Mouse (Mus musculus): ENCODE measurements at regions not wholly inside any gene's neighbourhood (a gene's known extent, or its start where the extent isn't known, plus 50 kb on each side); places are given as distances from the start of the nearest gene placed in this dataset.

DNA sequence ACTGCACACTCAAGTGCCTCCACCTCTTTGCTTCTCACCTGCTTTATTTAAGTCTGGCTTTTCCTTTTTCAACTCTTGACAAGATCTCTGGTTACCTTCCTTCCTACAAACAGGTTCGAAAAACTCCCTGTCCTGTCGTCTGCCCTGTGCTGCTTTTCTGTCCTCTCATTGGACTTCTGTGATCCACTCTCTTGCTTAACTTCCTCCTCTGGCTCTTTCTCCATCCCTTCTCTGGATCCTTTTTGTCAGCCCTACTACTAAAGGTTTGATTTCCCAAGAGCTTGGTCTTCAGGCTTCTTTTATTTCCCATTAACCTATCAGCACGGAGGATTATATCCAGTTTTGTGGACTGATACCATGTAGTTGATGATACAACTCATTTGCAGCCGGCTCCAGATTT lies 149.8 kb downstream of the Satb1 start:
- Histone ChIP-seq H3K27me3 (ENCODE audit: control insufficient read depth, insufficient read depth, low read length) (no peaks in the 10 kb centered on the region), H3K27ac (replicated peaks; ENCODE audit: insufficient read depth, low read depth, low read length) (no peak overlapping the region), H3K4me3 (ENCODE audit: insufficient read depth, low read depth, low read length) (no peak overlapping the region), H3K9ac (ENCODE audit: low read depth, low read length) (no peak overlapping the region), H3K4me1 (ENCODE audit: control insufficient read depth, insufficient read depth, low read length) (no peaks in the 10 kb centered on the region), H3K79me2 (ENCODE audit: control insufficient read depth, insufficient read depth, low read length) (no peaks in the 10 kb centered on the region), H3K36me3 (ENCODE audit: control insufficient read depth, insufficient read depth, low read length) (no peaks in the 10 kb centered on the region)
- WGBS, result 73% methylated on average over 4 of the region's 4 CpGs
- TF ChIP-seq POLR2A (IDR thresholded peaks at IDR 0.05; ENCODE audit: extremely low read depth, insufficient read depth, low read length) (no peak), CTCF (IDR thresholded peaks at IDR 0.05; ENCODE audit: low read depth, low read length) (no peak)
- no peak for DNase-seq (ENCODE audit: extremely low read depth, low read depth, low spot score)

DNA sequence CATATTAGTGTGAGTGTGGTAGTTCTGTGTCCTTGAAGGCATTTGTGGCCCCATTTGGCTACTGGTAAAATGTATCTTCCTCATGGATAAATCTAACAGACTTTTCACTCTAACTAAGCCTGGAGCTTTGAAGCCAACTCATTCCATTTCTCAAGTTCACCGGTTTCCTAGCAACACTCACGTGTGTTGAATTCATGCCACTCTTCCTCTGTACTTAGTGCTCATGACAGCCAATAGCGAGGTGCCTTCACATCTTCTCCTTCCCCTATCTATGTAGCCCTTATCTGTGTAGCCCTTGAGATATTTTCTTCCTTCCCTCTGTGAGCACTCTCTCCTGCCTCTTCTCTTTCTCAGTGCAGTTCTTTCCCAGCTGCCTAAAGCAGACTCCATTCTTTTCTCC lies 150.7 kb downstream of the Satb1 start:
- Histone ChIP-seq H3K9ac (ENCODE audit: low read depth, low read length) (no peak overlapping the region), H3K79me2 (ENCODE audit: control insufficient read depth, insufficient read depth, low read length) (no peaks in the 10 kb centered on the region), H3K4me1 (ENCODE audit: control insufficient read depth, insufficient read depth, low read length) (no peaks in the 10 kb centered on the region), H3K27me3 (ENCODE audit: control insufficient read depth, insufficient read depth, low read length) (no peaks in the 10 kb centered on the region), H3K4me3 (ENCODE audit: insufficient read depth, low read depth, low read length) (no peak overlapping the region), H3K27ac (replicated peaks; ENCODE audit: insufficient read depth, low read depth, low read length) (no peak overlapping the region), H3K36me3 (ENCODE audit: control insufficient read depth, insufficient read depth, low read length) (no peaks in the 10 kb centered on the region)
- DNase-seq (ENCODE audit: extremely low read depth, low read depth, low spot score), result no peak
- TF ChIP-seq CTCF (IDR thresholded peaks at IDR 0.05; ENCODE audit: low read depth, low read length), result no peak
- no peak for TF ChIP-seq POLR2A (IDR thresholded peaks at IDR 0.05; ENCODE audit: extremely low read depth, insufficient read depth, low read length)
- 71% methylated on average over 3 of the region's 3 CpGs for WGBS

DNA sequence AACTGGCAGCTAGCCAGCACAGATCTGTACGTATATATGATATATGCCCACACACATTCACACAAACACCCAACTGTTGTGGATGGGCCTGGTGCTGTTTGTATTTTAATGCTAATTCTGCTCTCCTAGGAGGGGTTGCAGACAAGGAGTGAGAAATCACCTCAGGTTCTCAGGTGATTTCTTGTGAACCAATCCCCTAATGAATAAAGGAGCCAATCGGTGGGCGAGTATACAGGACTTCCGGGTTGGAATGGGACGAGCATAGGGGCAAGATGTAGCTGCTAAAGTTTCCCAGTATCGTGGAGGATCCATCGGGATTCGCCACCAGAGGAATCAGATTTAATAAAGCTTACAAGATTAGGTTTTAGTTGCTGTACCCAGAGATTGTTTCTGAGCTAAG lies 155.6 kb downstream of the Satb1 start:
- WGBS, result 89% methylated on average over 8 of the region's 8 CpGs
- H3K27ac ChIP-seq (replicated peaks; ENCODE audit: insufficient read depth, low read depth, low read length), result no peak overlapping the region

DNA sequence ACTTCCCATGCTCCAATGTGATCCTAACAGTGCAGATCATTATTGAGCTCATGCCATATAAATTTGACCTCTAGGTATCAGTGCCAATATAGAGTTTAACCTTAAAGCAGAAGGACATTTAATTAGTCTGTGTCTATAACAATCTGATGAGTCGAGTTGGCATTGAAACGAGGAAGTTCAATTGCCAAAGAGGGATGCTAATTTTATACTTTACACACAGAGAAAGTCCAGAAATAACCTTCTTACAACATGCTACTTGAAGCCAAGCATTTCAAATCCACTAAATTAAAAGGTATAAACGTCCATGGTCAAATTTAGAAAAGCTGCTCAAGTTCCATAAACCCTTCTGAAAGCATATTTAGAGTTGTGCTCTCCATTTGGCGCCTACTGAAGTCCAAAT lies 174.7 kb downstream of the Satb1 start:
- no peak overlapping the region for H3K27ac ChIP-seq (replicated peaks; ENCODE audit: insufficient read depth, low read depth, low read length)
- H3K36me3 ChIP-seq (ENCODE audit: control insufficient read depth, insufficient read depth, low read length), result no peaks in the 10 kb centered on the region
- 66% methylated on average over 4 of the region's 4 CpGs for WGBS
- no peaks in the 10 kb centered on the region; the same call in 1 of the 2 replicates for H3K27me3 ChIP-seq (ENCODE audit: control insufficient read depth, insufficient read depth, low read length)
- no peak for TF ChIP-seq CTCF (IDR thresholded peaks at IDR 0.05; ENCODE audit: low read depth, low read length)
- no peak for TF ChIP-seq POLR2A (IDR thresholded peaks at IDR 0.05; ENCODE audit: extremely low read depth, insufficient read depth, low read length)
- no peak for DNase-seq (ENCODE audit: extremely low read depth, low read depth, low spot score)
- no peaks in the 10 kb centered on the region for H3K4me1 ChIP-seq (ENCODE audit: control insufficient read depth, insufficient read depth, low read length)
- H3K9ac ChIP-seq (ENCODE audit: low read depth, low read length), result no peak overlapping the region
- no peak overlapping the region for H3K4me3 ChIP-seq (ENCODE audit: insufficient read depth, low read depth, low read length)
- no peaks in the 10 kb centered on the region for H3K79me2 ChIP-seq (ENCODE audit: control insufficient read depth, insufficient read depth, low read length)

More for the DNA sequence above, 155.6 kb downstream of the Satb1 start:
- Histone ChIP-seq H3K79me2 (ENCODE audit: control insufficient read depth, insufficient read depth, low read length) (no peaks in the 10 kb centered on the region), H3K36me3 (ENCODE audit: control insufficient read depth, insufficient read depth, low read length) (no peaks in the 10 kb centered on the region), H3K4me3 (ENCODE audit: insufficient read depth, low read depth, low read length) (no peak overlapping the region), H3K4me1 (ENCODE audit: control insufficient read depth, insufficient read depth, low read length) (no peaks in the 10 kb centered on the region), H3K9ac (ENCODE audit: low read depth, low read length) (no peak overlapping the region), H3K27me3 (ENCODE audit: control insufficient read depth, insufficient read depth, low read length) (no peaks in the 10 kb centered on the region)
- TF ChIP-seq CTCF (IDR thresholded peaks at IDR 0.05; ENCODE audit: low read depth, low read length), result no peak
- TF ChIP-seq POLR2A (IDR thresholded peaks at IDR 0.05; ENCODE audit: extremely low read depth, insufficient read depth, low read length), result no peak
- DNase-seq (ENCODE audit: extremely low read depth, low read depth, low spot score), result no peak

DNA sequence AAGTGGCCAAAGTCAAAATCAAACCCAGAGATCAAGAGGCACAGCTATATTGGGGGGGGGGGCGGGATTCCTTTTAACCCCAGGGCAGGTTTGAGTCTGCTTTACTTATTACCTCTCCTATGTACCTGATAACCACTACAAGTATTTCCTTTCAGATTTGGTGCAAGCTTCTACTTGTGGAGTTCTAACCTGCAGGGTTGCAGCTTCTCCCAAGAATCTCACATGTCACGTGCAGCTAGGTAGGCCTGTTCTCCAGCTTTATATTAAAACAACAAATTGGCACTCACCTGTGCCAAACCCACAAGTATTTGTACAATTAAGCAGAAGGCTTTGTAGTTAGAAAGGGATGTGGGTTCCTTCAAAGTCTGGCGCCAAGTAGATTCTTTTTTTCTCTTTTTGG lies 179.2 kb downstream of the Satb1 start:
- no peaks in the 10 kb centered on the region for H3K79me2 ChIP-seq (ENCODE audit: control insufficient read depth, insufficient read depth, low read length)
- no peak overlapping the region for H3K9ac ChIP-seq (ENCODE audit: low read depth, low read length)
- DNase-seq (ENCODE audit: extremely low read depth, low read depth, low spot score), result no peak
- 67% methylated on average over 3 of the region's 3 CpGs for WGBS
- no peaks in the 10 kb centered on the region for H3K4me1 ChIP-seq (ENCODE audit: control insufficient read depth, insufficient read depth, low read length)
- H3K27me3 ChIP-seq (ENCODE audit: control insufficient read depth, insufficient read depth, low read length), result no peaks in the 10 kb centered on the region; the same call in 1 of the 2 replicates
- no peaks in the 10 kb centered on the region for H3K36me3 ChIP-seq (ENCODE audit: control insufficient read depth, insufficient read depth, low read length)
- no peak for TF ChIP-seq POLR2A (IDR thresholded peaks at IDR 0.05; ENCODE audit: extremely low read depth, insufficient read depth, low read length)
- TF ChIP-seq CTCF (IDR thresholded peaks at IDR 0.05; ENCODE audit: low read depth, low read length), result no peak
- H3K27ac ChIP-seq (replicated peaks; ENCODE audit: insufficient read depth, low read depth, low read length), result no peak overlapping the region
- no peak overlapping the region for H3K4me3 ChIP-seq (ENCODE audit: insufficient read depth, low read depth, low read length)

DNA sequence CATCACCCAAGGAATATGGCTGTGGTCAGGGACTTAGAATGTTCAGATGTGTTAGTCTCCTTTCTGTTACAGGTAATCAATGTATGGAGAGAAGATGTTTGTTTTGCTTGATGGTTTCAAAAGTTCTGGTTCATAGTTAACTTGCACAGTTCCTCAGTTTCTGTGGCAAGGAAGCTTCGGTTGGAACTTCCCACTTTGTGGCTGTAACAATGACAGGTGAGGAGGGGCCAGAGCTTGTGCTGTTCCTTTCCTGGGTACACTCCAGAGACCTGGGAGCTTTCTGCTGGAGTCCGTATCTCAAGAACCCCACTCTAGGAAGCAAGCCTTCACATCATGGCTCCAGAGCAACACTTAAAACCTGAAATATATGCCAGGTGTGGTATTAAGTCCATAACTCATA lies 181.2 kb downstream of the Satb1 start:
- no peak overlapping the region for H3K27ac ChIP-seq (replicated peaks; ENCODE audit: insufficient read depth, low read depth, low read length)
- H3K4me3 ChIP-seq (ENCODE audit: insufficient read depth, low read depth, low read length), result no peak overlapping the region
- H3K4me1 ChIP-seq (ENCODE audit: control insufficient read depth, insufficient read depth, low read length), result no peaks in the 10 kb centered on the region
- DNase-seq (ENCODE audit: extremely low read depth, low read depth, low spot score), result no peak
- no peaks in the 10 kb centered on the region for H3K36me3 ChIP-seq (ENCODE audit: control insufficient read depth, insufficient read depth, low read length)
- no peak overlapping the region for H3K9ac ChIP-seq (ENCODE audit: low read depth, low read length)
- 74% methylated on average over 2 of the region's 2 CpGs for WGBS
- no peak for TF ChIP-seq POLR2A (IDR thresholded peaks at IDR 0.05; ENCODE audit: extremely low read depth, insufficient read depth, low read length)
- no peak for TF ChIP-seq CTCF (IDR thresholded peaks at IDR 0.05; ENCODE audit: low read depth, low read length)
- no peaks in the 10 kb centered on the region for H3K79me2 ChIP-seq (ENCODE audit: control insufficient read depth, insufficient read depth, low read length)
- H3K27me3 ChIP-seq (ENCODE audit: control insufficient read depth, insufficient read depth, low read length), result no peaks in the 10 kb centered on the region
